Mouse (Mus musculus) hindbrain, embryonic 15.5 days (tissue): ENCODE data around the gene Phyhipl. TPM values are rescaled to one million over a fixed set of nuclear protein-coding genes. Genes with fewer than 3 reads are reported as not detected.
A peak's percentile ranks its signal among the peaks of the same experiment; 100 is the strongest.

ENCODE experiments used
- ATAC-seq: fragments of 200-750 bp; cut with Nextera tagmentation; 2 replicates; pipeline ENCODE4 v1.8.0; 2017; ENCODE audit warnings: low read depth, moderate number of reproducible peaks, moderate TSS enrichment; ENCODE audit not compliant: low FRiP score
- H3K27ac ChIP-seq: fragments of 300-500 bp; sonication (generic); replicated peaks from 2 replicates; pipeline ENCODE4 v1.5.1; 2015; ENCODE audit warnings: mild to moderate bottlenecking, inconsistent platforms
- H3K27me3 ChIP-seq: fragments of 300-500 bp; sonication (generic); 2 replicates; pipeline ENCODE4 v1.6.1; 2015; ENCODE audit warnings: control low read depth, inconsistent platforms
- H3K36me3 ChIP-seq: fragments of 300-500 bp; sonication (generic); 2 replicates; pipeline ENCODE4 v1.6.1; 2015; ENCODE audit warnings: control low read depth, inconsistent platforms
- H3K4me1 ChIP-seq: fragments of 300-500 bp; sonication (generic); replicated peaks from 2 replicates; pipeline ENCODE4 v1.6.1; 2015; ENCODE audit warnings: control low read depth, inconsistent platforms
- H3K4me2 ChIP-seq: fragments of 300-500 bp; sonication (generic); 2 replicates; pipeline ENCODE4 v1.6.1; 2015; ENCODE audit warnings: moderate library complexity, mild to moderate bottlenecking, inconsistent platforms
- H3K4me3 ChIP-seq: fragments of 300-500 bp; sonication (generic); 2 replicates; pipeline ENCODE4 v1.5.1; 2015; ENCODE audit warnings: mild to moderate bottlenecking, inconsistent platforms
- H3K9ac ChIP-seq: fragments of 300-500 bp; sonication (generic); 2 replicates; pipeline ENCODE4 v1.6.1; 2015; ENCODE audit warnings: inconsistent platforms
- H3K9me3 ChIP-seq: fragments of 300-500 bp; sonication (generic); 2 replicates; pipeline ENCODE4 v1.6.1; 2016; ENCODE audit warnings: control low read depth, inconsistent platforms
- WGBS: fragments of 180-500 bp; shearing (Covaris S2); methylation state at CpG from one replicate; pipeline ENCODE4 v1.1.7; 2015; 5-methylcytosine and 5-hydroxymethylcytosine counted together
- polyA plus RNA-seq: library from polyadenylated mRNA; unstranded; fragments of >200 nt; fragmentation: Nextera tagmentation; extraction: Ambion mirVana; gene quantifications from 2 replicates; pipeline ENCODE4 v1.2.1, GENCODE M21; 2015

The Phyhipl gene
- polyA plus RNA-seq, 1 experiment from 2014 or later, result 310 TPM

DNA sequence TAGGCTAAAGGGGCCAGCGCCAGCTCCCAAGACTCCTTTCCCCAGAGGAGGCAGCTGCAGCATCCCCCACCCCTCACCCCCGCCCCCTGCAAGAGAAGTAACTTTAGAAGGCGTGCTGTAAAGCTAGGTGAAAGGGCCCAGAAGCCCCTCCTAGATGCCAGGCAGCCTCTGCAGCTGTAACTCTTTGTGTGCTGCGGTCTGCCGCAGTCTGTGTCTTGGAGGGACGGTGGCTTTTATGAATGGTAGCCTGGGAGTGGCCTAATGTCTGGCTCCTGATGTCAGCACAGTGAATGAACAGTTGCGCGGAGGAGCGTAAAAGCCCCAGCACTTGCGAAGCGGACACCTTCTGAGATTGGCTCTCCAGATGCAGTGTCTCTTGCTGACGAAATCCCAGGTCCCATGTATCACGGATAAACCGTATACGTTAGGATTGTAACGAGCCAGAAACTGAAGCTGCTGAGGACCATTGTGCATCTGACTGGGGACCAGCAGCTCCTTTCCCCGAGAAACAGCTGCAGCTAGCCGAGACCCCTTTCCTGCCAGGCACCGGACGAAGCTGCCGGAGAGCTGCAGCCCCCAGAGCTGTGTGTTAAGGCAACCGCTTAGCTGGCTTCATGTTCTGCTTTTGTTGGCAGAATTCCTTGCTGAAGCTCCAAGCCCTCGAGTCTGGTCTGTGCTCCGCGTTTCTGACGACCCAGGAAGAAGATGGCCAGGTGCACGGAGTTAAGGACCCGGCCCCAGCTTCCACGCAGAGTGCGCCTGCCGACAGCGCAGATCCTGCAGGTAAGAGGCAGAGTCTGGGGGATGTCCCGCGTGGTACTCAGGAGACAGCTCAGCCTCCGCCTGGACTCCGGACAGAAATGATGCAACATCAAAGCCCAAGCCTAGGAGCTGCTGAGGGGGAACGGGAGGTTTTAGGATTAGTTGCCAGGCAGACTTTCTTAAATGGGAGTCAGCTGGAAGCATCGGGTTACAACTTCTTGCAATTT, 135.3 kb downstream of the Phyhipl start:
- Histone ChIP-seq H3K27ac (peak overlapping the region; percentile 74), H3K9me3 (no peaks in the 10 kb centered on the region; the same call in 1 of the 2 replicates), H3K4me2 (peak overlapping the region; percentile 75), H3K36me3 (peaks cover 11% of the 10 kb centered on the region), H3K4me1 (peaks cover 30% of the 10 kb centered on the region), H3K27me3 (no peaks in the 10 kb centered on the region), H3K4me3 (peak overlapping the region; percentile 41), H3K9ac (peak overlapping the region; percentile 45)
- WGBS, result under 1% methylated on average over 38 of the region's 38 CpGs
- ATAC-seq, result peak; percentile 87

DNA sequence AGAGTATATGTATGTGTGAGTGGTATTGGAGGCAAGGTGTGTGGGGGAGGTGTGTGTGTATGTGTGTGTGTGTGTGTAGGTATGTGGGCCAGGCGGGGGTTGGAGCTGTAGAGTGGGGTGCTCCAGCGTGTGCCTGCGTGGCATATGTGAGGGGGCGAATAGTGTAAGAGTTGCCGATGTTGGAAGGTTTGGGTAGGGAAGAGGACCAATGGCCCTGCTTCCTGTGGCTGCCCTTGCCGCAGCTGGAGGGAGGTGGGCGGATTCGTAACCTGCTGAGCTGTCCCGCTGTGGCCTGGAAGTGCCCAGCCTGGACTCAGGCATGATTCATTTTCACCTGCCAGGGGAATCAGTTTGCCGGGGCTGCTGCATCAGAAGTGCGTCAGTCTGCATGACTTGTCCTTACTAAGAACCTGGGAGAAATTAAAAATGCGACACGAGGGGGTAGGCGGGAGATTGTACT, 136.1 kb downstream of the Phyhipl start:
- no peaks in the 10 kb centered on the region for H3K27me3 ChIP-seq

DNA sequence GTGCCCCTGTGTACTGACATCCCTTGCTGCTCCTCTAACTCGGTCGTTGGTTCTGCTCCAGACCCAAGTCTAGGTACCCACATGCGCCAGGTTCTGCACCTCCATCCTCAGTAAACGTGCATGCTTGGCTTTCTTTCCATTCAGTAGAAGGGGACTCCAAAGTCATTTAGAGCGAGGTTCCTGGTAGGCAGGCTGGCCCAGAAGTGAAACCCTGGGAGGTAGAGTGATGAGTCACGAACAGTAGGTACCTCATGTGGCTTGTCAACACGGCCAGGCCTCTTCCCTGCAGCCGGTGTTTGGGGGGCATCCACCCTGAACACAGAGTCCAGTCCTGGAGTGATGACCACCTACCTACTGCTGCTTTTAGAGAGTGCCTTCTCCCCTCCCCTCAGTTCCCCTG, 139.1 kb downstream of the Phyhipl start:
- H3K9me3 ChIP-seq, result no peaks in the 10 kb centered on the region
- no peak overlapping the region for H3K27ac ChIP-seq
- no peaks in the 10 kb centered on the region for H3K36me3 ChIP-seq
- no peak overlapping the region for H3K4me3 ChIP-seq
- no peak overlapping the region for H3K4me2 ChIP-seq
- peaks cover 26% of the 10 kb centered on the region for H3K4me1 ChIP-seq
- no peak for ATAC-seq
- WGBS, result 92% methylated on average over 8 of the region's 8 CpGs
- no peak overlapping the region for H3K9ac ChIP-seq
- no peaks in the 10 kb centered on the region for H3K27me3 ChIP-seq

More for the DNA sequence above, 136.1 kb downstream of the Phyhipl start:
- Histone ChIP-seq H3K9me3 (no peaks in the 10 kb centered on the region), H3K36me3 (peaks cover 3% of the 10 kb centered on the region; the same call in 1 of the 2 replicates), H3K27ac (peak overlapping the region; percentile 74), H3K4me1 (peaks cover 30% of the 10 kb centered on the region), H3K4me2 (peak overlapping the region; percentile 75), H3K9ac (peak overlapping the region; percentile 45), H3K4me3 (peak overlapping the region; percentile 41)
- peak; percentile 40 for ATAC-seq
- WGBS, result 12% methylated on average over 14 of the region's 14 CpGs

DNA sequence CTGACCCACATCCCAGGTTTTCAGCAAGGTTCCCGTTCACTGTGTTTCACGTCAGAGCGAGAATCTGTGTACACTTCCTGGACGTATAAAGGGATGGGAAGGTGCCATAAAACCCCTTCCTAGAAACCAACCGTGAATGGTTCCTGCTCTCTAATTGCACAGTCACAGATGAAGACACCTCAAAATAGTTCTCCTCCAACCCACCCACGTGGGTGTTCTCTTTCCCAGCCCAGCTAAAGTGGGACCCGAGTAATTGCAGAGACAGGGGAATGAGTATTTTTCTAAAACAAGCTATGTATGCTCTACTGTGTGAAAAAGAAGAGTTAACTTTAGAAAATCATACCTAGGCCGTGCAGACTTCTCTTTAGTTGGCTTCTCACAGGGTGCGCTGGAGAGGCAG, 140.9 kb downstream of the Phyhipl start:
- 87% methylated on average over 9 of the region's 9 CpGs for WGBS
- no peak for ATAC-seq

DNA sequence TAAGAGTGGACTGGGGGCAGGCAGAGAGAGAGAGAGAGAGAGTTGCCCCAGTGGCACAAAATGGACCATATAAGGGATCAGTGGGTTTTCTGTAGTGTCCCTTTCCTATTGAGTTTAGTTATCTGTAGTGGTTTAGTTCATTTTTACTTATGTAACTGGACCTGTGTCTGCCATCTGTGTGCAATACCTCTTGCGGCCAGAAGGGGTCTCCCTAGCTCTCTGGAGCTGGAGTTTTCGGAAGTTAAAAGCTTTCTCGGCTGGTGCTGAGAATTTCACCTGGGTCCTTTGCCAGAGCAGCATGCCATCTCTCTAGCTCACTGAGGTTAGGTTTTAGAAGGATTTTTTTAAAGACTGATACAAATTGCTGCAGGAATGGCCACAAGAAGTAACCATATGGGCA, 147.9 kb downstream of the Phyhipl start:
- 96% methylated on average over 3 of the region's 3 CpGs for WGBS
- ATAC-seq, result no peak

More for the DNA sequence above, 140.9 kb downstream of the Phyhipl start:
- Histone ChIP-seq H3K4me1 (peaks cover 9% of the 10 kb centered on the region), H3K27ac (no peak overlapping the region), H3K9me3 (no peaks in the 10 kb centered on the region), H3K4me2 (no peak overlapping the region), H3K27me3 (no peaks in the 10 kb centered on the region), H3K36me3 (no peaks in the 10 kb centered on the region), H3K9ac (no peak overlapping the region), H3K4me3 (no peak overlapping the region)

More for the DNA sequence above, 147.9 kb downstream of the Phyhipl start:
- H3K4me2 ChIP-seq, result no peak overlapping the region
- H3K36me3 ChIP-seq, result no peaks in the 10 kb centered on the region
- no peaks in the 10 kb centered on the region for H3K27me3 ChIP-seq
- no peak overlapping the region for H3K27ac ChIP-seq
- H3K9me3 ChIP-seq, result no peaks in the 10 kb centered on the region
- peaks cover 17% of the 10 kb centered on the region for H3K4me1 ChIP-seq
- no peak overlapping the region for H3K9ac ChIP-seq
- no peak overlapping the region for H3K4me3 ChIP-seq

Other genes starting within 250 kb of the Phyhipl start
- 23.8 and 24.6 TPM in 2 replicates for gene Fam13c, start 215.5 kb downstream of the Phyhipl start, polyA plus RNA-seq